Mouse (Mus musculus) right cerebral cortex, postnatal 4 days (tissue): Measurements from ENCODE around the gene Timm10b.

Experiments used
- DNase-seq: peaks from one replicate; pipeline ENCODE4 v3.0.0-alpha.2; 2022

Gene Timm10b

DNA sequence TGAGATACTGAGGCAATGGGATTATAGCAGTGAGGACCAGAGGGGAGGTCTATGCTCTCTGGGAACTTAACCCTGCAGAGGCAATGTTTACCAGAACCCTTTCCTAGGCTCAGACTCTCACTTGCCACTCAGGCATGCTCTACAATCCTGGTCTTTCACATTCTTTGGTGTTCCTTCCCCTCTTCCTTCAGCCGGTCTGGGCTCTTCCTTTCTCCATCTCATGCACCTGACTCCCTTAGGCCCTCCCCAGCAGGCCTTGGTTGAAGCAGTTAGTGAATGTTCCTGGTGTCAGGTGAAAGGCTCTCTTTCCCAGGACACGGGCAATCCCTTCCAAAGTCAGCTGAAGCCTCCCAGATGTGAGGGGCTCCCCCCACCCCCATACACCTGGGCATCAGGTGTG is at the start of gene Timm10b:
TSS of gene Timm10b (plus strand) at position 301 of the 400 bp plus-strand sequence.
- no peak for DNase-seq

DNA sequence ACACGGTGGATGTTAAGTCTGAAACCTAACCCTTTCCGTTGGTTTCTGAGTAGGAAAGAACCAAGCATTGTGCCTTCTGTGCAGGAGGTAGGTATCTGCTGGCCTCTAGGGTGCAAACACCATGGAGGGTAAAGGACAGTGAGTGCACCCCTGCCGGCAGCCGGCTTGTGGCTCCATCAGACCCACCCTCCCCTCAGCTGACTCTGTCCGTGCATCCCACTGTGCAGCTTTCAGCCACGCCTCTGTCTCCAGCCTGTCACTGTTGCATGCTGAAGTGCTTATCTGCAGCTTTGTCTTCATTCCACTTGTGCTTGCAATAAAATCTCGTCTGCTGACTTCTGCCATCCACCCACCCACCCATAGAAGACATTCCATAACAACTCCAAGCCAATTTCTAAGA is 49.8 kb upstream of the Timm10b start:
- DNase-seq, result no peak

GRCm38 (mm10) chr7:105602860-105603623 is 36.8 kb upstream of the Timm10b start:
- DNase-seq, result peak; percentile 68

GRCm38 (mm10) chr7:105608467-105608866 is 31.4 kb upstream of the Timm10b start:
- no peak for DNase-seq

DNA sequence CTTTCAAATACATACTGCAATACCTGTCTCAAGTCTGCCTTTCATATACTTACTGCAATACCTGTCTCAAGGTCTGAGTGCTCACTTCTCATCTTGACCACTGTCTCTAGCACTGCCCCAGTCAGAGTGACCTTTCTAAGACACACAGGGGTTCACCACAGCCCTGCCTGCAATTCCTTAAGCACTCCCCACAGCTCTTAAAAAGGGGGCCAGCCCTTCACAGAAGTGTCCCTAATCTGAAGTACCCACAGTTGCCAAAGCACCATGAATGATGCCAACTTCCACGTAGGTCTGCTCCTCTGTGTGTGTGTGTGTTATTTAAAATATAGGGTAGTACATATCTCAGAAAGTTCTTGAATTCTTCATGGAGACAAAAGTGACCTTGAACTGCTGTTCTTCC is 28.1 kb upstream of the Timm10b start:
- no peak for DNase-seq

DNA sequence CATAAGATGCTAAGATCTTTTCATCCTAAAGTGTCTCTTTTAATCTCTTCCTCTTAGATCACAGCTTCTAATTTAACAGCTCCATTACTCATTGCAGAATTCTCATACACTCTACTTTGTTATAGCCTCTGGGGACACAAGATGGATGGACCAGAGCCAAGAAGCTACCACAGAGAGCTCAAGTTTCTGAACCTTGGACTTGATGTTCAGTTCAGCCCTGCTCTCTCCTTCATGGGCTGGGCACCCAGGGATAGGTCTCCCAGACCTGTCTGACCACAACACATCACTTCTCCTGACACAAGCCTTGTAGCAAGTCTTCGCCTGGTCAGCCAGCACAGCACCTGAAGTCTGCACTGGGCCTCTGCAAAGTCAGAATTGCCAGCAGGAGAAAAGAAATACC is 25.5 kb upstream of the Timm10b start:
- DNase-seq, result no peak

GRCm38 (mm10) chr7:105615720-105616119 is 24.1 kb upstream of the Timm10b start:
- no peak for DNase-seq

DNA sequence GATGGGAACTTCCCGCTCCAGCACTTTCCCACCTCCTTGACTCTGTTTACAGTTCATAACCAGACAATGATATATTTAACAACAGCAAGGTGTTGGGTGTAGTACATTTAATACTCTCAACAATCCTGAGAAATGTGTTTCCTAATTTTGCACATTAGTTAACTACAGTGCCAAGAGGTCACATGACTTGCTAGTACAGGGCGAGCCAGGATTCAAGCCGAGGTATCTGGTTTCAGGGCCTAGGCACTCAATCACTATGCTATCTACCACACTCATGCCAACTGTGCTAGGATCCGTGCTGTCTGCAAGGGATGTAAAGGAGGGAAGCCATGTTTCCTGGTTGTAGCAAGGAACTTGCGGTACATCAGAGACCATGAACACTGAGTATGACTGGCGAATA is 23.3 kb upstream of the Timm10b start:
- DNase-seq, result no peak

GRCm38 (mm10) chr7:105617810-105618209 is 22.0 kb upstream of the Timm10b start:
- DNase-seq, result no peak

- DNase-seq, result no peak
Observed at GRCm38 (mm10) chr7:105619701-105620100, 20.2 kb upstream of the Timm10b start.

DNA sequence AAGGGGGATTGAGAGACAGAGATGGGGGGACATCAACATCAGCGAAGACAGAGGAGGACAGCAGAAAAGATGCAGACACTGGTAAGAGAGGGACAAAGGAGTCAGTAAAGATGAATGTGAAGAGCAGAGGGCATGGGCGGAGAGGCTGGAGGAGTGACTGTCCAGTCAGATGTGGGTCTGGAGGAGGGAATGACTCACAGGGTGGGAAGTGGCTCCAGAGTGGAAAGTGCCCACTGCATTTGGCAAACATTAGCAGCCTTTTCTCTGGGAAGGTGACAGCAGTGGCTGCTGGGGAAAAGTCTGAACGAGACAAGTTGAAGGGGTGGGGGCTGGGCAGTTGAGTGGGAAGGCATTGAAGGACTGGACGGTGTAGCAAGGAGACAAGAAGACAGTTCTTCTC is 18.8 kb upstream of the Timm10b start:
- no peak for DNase-seq

- no peak for DNase-seq
Observed at GRCm38 (mm10) chr7:105621646-105622292, 18.1 kb upstream of the Timm10b start.

GRCm38 (mm10) chr7:105625397-105625796 is 14.5 kb upstream of the Timm10b start:
- no peak for DNase-seq

- DNase-seq, result no peak
Observed at GRCm38 (mm10) chr7:105628633-105629032, 11.2 kb upstream of the Timm10b start.

DNA sequence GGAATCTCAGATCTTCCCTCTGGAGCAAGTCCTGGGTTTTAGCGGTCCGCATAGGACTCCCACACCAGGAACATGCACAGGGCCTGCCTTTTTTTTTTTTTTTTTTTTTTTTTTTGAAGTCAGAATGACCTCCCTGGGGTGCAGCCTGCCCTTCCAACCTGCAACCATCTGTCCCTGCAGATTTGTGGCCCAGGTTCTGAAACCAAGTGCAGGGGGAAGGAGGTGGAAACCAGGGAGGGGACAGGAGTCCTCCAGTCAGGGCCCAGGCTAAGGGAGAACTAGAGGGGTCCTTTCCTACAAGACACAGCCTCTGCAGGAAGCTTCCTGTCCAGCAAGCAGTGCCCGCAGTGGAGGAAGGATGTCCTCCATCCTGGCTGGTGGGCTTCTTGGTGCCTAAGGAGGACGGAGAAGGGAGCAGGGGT is 7.3 kb upstream of the Timm10b start:
- DNase-seq, result no peak

- DNase-seq, result peak; percentile 88
Observed at GRCm38 (mm10) chr7:105633127-105633800, 6.6 kb upstream of the Timm10b start, which contains the start of gene Trim3. Trim3 (minus strand) TSS chr7:105633571.

GRCm38 (mm10) chr7:105633801-105634135 is 6.1 kb upstream of the Timm10b start:
- DNase-seq, result no peak

DNA sequence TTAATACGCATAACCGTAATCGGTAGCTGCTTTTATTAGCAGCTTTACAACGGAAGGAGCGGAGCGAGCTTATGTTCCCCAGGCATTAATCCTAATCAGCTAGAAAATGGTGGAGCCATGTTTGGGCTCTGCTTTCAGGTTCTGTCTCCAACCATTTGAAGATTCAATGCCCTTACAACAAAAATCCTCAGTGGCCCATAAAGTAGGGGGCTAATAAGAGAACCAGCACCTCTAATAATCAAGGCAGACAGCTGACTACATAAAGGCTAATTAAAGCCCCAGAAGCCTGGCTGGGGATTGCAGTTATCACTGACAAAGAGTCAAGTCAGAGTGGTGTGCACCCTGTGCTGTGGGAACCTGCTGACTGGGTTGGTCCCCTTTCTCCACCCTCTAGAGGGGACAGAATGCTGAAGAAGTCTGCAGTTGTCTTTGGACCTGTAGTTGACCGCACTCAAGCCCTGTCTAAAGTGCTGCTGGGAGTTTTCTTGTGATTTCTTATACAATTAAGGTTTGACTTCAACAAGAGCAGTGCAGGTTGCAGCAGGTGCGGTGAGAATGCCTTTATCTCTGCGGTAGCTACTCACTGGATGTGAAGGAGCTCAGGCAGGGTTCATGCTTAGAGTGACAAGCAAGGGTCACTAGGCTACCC is 5.5 kb upstream of the Timm10b start:
- no peak for DNase-seq

DNA sequence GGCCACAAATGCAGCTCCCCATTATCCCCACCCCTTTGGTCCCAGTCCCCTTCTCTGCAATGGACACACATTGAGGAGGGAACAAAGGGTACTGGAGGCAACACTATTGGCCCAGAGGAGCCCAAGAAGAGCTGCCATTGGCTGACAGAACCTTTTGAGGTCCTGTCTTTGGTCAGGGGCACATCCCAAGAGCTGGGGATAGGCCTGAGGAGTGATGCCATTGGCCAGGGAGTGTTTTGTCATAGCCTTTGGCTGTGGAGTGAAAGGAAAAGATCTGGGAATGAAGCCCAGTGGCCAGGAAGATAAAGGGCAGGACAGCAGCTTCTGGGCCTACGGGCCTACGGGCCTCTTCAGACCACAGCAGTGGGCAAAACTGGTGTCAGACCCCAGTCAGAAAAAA is 4.1 kb upstream of the Timm10b start:
- no peak for DNase-seq

GRCm38 (mm10) chr7:105638776-105639175 is 1.1 kb upstream of the Timm10b start:
- DNase-seq, result no peak

DNA sequence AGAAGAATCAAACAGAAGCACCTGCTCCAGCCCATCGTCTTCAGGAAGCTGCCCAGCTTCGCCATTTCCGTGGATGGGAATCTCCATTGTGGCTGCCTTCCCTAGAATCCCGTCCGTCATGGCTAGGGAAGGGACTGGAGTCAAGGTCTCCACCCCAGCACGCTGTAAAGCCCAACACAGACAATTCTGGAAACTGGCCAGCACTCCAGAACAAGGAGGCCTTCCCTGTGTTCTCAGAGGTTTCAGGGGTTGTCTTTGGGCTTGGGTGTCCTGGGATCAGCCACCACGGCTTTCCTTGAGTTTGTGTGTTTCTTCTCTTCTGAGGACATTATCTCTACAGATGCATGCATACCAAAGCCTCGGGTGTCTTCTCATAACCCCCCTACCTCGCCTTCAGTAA is 552 bp upstream of the Timm10b start:
- DNase-seq, result no peak

DNA sequence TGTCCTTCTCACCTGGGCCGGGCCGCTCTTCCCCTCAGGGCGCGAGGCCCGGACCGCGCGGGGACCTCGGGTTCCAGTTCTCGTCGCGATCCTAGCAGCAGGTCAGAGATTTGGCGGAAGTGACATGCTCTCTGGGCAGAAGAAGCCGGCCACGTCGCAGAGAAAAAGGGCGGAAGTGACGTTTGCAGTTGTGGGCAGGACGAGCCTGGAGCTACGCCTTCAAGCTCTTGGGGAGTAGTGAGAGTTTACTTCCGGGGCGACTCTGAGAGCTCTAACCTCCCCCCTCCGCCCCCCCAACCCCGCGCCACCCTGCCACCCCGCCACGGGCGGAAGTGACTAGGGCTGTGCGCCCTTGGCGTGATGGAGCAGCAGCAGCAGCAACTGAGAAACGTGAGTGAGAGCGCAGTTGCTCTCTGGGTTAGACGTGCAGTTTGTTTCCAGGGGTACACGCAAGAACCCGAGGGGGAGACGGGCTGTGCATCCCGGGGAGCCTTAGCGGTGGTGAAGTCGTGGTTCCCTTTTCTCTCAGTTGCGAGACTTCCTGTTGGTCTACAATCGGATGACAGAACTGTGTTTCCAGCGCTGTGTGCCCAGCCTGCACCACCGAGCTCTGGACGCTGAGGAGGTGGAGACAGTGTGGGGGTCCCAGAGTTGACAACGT is 507 bp downstream of the Timm10b start, which contains the start of the genes Arfip2 and Gm45799:
TSS of gene Arfip2 (minus strand) at position 184 of the 661 bp plus-strand sequence.
TSS of gene Gm45799 (plus strand) at position 320 of the 661 bp plus-strand sequence.
- DNase-seq, result peak; percentile 88

- no peak for DNase-seq
Observed at GRCm38 (mm10) chr7:105640894-105641255, 1.0 kb downstream of the Timm10b start.
